Mouse (Mus musculus) limb, embryonic 15.5 days (tissue): ENCODE measurements at regions not wholly inside any gene's neighbourhood (a gene's known extent, or its start where the extent isn't known, plus 50 kb on each side); places are given as distances from the start of the nearest gene placed in this dataset.

Source experiments
- ATAC-seq: fragments of 200-750 bp; cut with Nextera tagmentation; 2 replicates; pipeline ENCODE4 v1.8.0; 2017; ENCODE audit warnings: low read depth, moderate TSS enrichment; ENCODE audit not compliant: insufficient number of reproducible peaks, low FRiP score, low TSS enrichment
- H3K27ac ChIP-seq: fragments of 300-500 bp; sonication (generic); 2 replicates; pipeline ENCODE4 v1.5.1; 2015; ENCODE audit warnings: moderate library complexity, mild to moderate bottlenecking, inconsistent platforms
- H3K27me3 ChIP-seq: fragments of 300-500 bp; sonication (generic); 2 replicates; pipeline ENCODE4 v1.6.1; 2015; ENCODE audit warnings: inconsistent platforms
- H3K36me3 ChIP-seq: fragments of 300-500 bp; sonication (generic); 2 replicates; pipeline ENCODE4 v1.6.1; 2015; ENCODE audit warnings: inconsistent platforms
- H3K4me1 ChIP-seq: fragments of 300-500 bp; sonication (generic); 2 replicates; pipeline ENCODE4 v1.6.1; 2015; ENCODE audit warnings: inconsistent platforms
- H3K4me2 ChIP-seq: fragments of 300-500 bp; sonication (generic); 2 replicates; pipeline ENCODE4 v1.6.1; 2015; ENCODE audit warnings: mild to moderate bottlenecking, inconsistent platforms
- H3K4me3 ChIP-seq: fragments of 300-500 bp; sonication (generic); 2 replicates; pipeline ENCODE4 v1.5.1; 2015; ENCODE audit warnings: mild to moderate bottlenecking, inconsistent platforms
- H3K9ac ChIP-seq: fragments of 300-500 bp; sonication (generic); 2 replicates; pipeline ENCODE4 v1.6.1; 2015; ENCODE audit warnings: inconsistent platforms
- H3K9me3 ChIP-seq: fragments of 300-500 bp; sonication (generic); 2 replicates; pipeline ENCODE4 v1.6.1; 2016; ENCODE audit warnings: inconsistent platforms
- WGBS: fragments of 180-500 bp; shearing (Covaris S2); methylation state at CpG from one replicate; pipeline ENCODE4 v1.1.7; 2015; 5-methylcytosine and 5-hydroxymethylcytosine counted together

- no peaks in the 10 kb centered on the region for H3K9me3 ChIP-seq
- WGBS, result 67% methylated on average over 8 of the region's 8 CpGs
- no peak overlapping the region for H3K9ac ChIP-seq
- H3K27me3 ChIP-seq, result no peaks in the 10 kb centered on the region
- H3K4me2 ChIP-seq, result no peak overlapping the region
- no peaks in the 10 kb centered on the region for H3K36me3 ChIP-seq
- no peak overlapping the region for H3K27ac ChIP-seq
- no peak overlapping the region for H3K4me3 ChIP-seq
- ATAC-seq, result no peak
- H3K4me1 ChIP-seq, result no peaks in the 10 kb centered on the region
Observed at GRCm38 (mm10) chr11:39477136-39477535, 1217.9 kb downstream of the Mat2b start.

GRCm38 (mm10) chr11:39453329-39453952, 1241.6 kb downstream of the Mat2b start:
- Histone ChIP-seq H3K4me1 (no peaks in the 10 kb centered on the region), H3K9me3 (no peaks in the 10 kb centered on the region), H3K27me3 (no peaks in the 10 kb centered on the region), H3K9ac (no peak overlapping the region), H3K36me3 (no peaks in the 10 kb centered on the region), H3K4me2 (no peak overlapping the region), H3K4me3 (no peak overlapping the region), H3K27ac (no peak overlapping the region)
- WGBS, result 50% methylated on average over 5 of the region's 5 CpGs
- ATAC-seq, result no peak

- Histone ChIP-seq H3K27me3 (no peaks in the 10 kb centered on the region), H3K36me3 (no peaks in the 10 kb centered on the region), H3K4me3 (no peak overlapping the region), H3K4me2 (no peak overlapping the region), H3K9me3 (no peaks in the 10 kb centered on the region), H3K27ac (no peak overlapping the region), H3K4me1 (no peaks in the 10 kb centered on the region), H3K9ac (no peak overlapping the region)
- ATAC-seq, result no peak
- WGBS, result 70% methylated on average over 2 of the region's 2 CpGs
Observed at GRCm38 (mm10) chr11:39446374-39446773, 1248.6 kb downstream of the Mat2b start.

DNA sequence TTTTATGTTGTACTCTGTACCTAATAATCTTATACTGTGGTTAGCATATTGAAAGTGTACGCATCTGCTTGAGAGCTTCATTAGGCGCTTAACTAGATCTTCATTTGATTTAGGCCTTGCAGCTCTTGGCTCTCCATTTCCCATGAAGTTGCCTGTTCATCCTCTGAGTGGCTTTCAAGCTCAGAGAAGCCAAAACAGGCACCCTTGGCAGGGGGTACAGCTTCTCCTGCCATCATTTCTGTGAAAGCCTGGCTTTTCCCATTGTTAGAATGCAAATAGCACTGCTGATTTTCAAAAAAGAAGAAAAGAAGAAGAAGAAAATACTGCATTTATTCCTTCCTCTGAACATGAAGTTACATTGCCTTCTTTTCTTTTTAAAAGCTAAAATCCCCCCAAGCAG, 1283.3 kb downstream of the Mat2b start:
- H3K27ac ChIP-seq, result no peak overlapping the region
- H3K9ac ChIP-seq, result no peak overlapping the region
- no peaks in the 10 kb centered on the region for H3K36me3 ChIP-seq
- WGBS, result 93% methylated on average over 2 of the region's 2 CpGs
- no peak for ATAC-seq
- H3K9me3 ChIP-seq, result no peaks in the 10 kb centered on the region
- H3K4me1 ChIP-seq, result no peaks in the 10 kb centered on the region
- H3K4me2 ChIP-seq, result no peak overlapping the region
- H3K4me3 ChIP-seq, result no peak overlapping the region
- no peaks in the 10 kb centered on the region for H3K27me3 ChIP-seq

DNA sequence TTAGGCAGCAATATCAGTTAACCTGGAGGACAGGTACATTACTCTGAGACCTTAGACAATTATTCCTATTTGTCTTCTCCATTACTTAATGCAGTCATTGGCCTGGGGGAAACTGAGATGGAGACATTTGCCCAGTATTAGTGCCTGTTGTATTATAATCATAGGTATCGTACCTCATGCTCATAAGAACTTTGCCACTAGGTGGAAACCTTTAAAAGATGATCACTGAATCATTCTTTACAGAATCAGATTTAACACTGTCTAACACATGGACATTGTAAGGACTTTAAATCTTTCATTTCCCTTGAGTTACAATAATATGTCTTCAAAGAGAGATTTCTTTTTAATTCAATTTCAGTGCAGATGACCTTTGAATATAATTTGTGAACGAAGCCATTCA, 1283.8 kb downstream of the Mat2b start:
- no peak overlapping the region for H3K4me3 ChIP-seq
- H3K9ac ChIP-seq, result no peak overlapping the region
- H3K9me3 ChIP-seq, result no peaks in the 10 kb centered on the region
- H3K4me2 ChIP-seq, result no peak overlapping the region
- H3K36me3 ChIP-seq, result no peaks in the 10 kb centered on the region
- no peaks in the 10 kb centered on the region for H3K4me1 ChIP-seq
- no peak for ATAC-seq
- H3K27me3 ChIP-seq, result no peaks in the 10 kb centered on the region
- WGBS, result 75% methylated on average over 2 of the region's 2 CpGs
- H3K27ac ChIP-seq, result no peak overlapping the region

DNA sequence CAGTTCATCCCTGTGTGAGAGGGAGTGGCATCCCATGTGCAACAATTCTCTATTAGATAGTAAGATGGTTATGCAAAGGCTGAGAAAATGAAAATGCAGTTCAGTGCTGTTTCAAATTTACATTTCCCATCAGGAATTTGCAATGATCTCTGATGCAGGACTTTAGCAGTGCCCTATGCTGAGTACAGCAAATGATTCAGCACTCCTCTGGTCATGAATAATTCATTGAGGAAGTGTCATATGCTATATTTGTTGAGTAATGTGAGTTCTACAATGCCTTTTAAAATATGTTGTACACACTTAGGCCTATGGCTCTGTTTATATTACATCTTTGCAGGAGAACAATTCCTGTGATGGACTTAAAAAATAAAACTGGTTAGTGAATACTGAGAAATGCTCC, 1330.2 kb downstream of the Mat2b start:
- Histone ChIP-seq H3K9me3 (no peaks in the 10 kb centered on the region), H3K27me3 (no peaks in the 10 kb centered on the region), H3K36me3 (no peaks in the 10 kb centered on the region), H3K9ac (no peak overlapping the region), H3K4me1 (no peaks in the 10 kb centered on the region), H3K4me2 (no peak overlapping the region), H3K4me3 (no peak overlapping the region), H3K27ac (no peak overlapping the region)
- ATAC-seq, result no peak

DNA sequence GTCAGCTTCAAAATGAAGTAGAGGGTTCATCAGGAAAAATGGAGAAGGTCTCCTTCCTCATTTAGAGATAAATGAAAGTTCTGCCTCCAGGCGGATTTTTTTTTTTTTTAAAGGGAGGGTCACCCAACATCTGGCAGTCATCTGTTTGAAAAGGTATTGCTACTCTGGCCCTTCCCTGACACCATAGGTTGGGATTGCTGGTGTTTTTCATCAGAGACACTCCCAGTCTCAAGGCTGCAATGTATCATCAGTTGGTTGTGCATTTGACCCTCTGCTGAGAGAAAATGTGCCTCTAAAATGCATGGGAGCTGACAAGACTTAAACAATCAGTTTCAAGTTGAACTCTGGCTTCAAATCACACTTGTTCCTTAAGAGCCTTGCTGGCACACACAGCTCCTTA, 1344.4 kb downstream of the Mat2b start:
- 4% methylated on average over 1 of the region's 1 CpGs for whole genome bisulfite sequencing

More for the DNA sequence above, 1344.4 kb downstream of the Mat2b start:
- Histone ChIP-seq H3K27ac (no peak overlapping the region), H3K36me3 (no peaks in the 10 kb centered on the region), H3K4me1 (no peaks in the 10 kb centered on the region), H3K4me2 (no peak overlapping the region), H3K27me3 (no peaks in the 10 kb centered on the region), H3K9me3 (no peaks in the 10 kb centered on the region), H3K9ac (no peak overlapping the region), H3K4me3 (no peak overlapping the region)
- ATAC-seq, result no peak
